Mouse (Mus musculus): ENCODE data around the gene Themis. TPM values are rescaled to one million over a fixed set of nuclear protein-coding genes. Genes with fewer than 3 reads are reported as not detected.
A peak's percentile ranks its signal among the peaks of the same experiment; 100 is the strongest.

The Themis gene
- total RNA-seq, 2 experiments from 2014 or later: not detected

GRCm38 (mm10) chr10:28812571-28812936 lies 144.4 kb downstream of the Themis start:
- Histone ChIP-seq H3K4me3 (no peak overlapping the region), H3K27ac (no peak overlapping the region)
- intact Hi-C loops (cut with DNase I): no loop called here
- no peak for TF ChIP-seq CTCF (IDR thresholded peaks at IDR 0.05)
- DNase-seq (ENCODE audit: extremely low spot score in 1 of 2, low spot score in 2 of 2): no peak

GRCm38 (mm10) chr10:28816160-28816559 lies 148.0 kb downstream of the Themis start:
- no peak overlapping the region for H3K27ac ChIP-seq
- H3K4me3 ChIP-seq: no peak overlapping the region
- TF ChIP-seq CTCF (IDR thresholded peaks at IDR 0.05): no peak
- intact Hi-C loops (cut with DNase I): no loop called here
- no peak for DNase-seq (ENCODE audit: extremely low spot score in 1 of 2, low spot score in 2 of 2)

- no peak for TF ChIP-seq CTCF (IDR thresholded peaks at IDR 0.05)
- Histone ChIP-seq H3K27ac (no peak overlapping the region), H3K4me3 (no peak overlapping the region)
- intact Hi-C loops (cut with DNase I): no loop called here
- no peak for DNase-seq (ENCODE audit: extremely low spot score in 1 of 2, low spot score in 2 of 2)
Measured at GRCm38 (mm10) chr10:28822320-28822719, 154.2 kb downstream of the Themis start.

GRCm38 (mm10) chr10:28842605-28843004 lies 174.4 kb downstream of the Themis start:
- H3K4me3 ChIP-seq: no peak overlapping the region
- no peak for TF ChIP-seq CTCF (IDR thresholded peaks at IDR 0.05)
- DNase-seq (ENCODE audit: extremely low spot score in 1 of 2, low spot score in 2 of 2): no peak
- no peak overlapping the region for H3K27ac ChIP-seq
- intact Hi-C loops (cut with DNase I): loop anchor here (5.0 to 10.0 kb wide), 3 partner anchors 105 to 1078 kb away; no protein-coding TSS in a partner anchor

- H3K27ac ChIP-seq: 0 out of 2 replicates have a peak overlapping the region, but pooled peaks have one; percentile 9
- no peak overlapping the region for H3K4me3 ChIP-seq
- DNase-seq (ENCODE audit: extremely low spot score in 1 of 2, low spot score in 2 of 2): peak; percentile 45 to 58
- peak; percentile 85 for TF ChIP-seq CTCF (IDR thresholded peaks at IDR 0.05)
- intact Hi-C loops (cut with DNase I): loop anchor here (2.0 to 10.0 kb wide), 4 partner anchors 107 to 1079 kb away; no protein-coding TSS in a partner anchor
Measured at GRCm38 (mm10) chr10:28843755-28844717, 175.9 kb downstream of the Themis start.

GRCm38 (mm10) chr10:28856154-28856553 lies 188.0 kb downstream of the Themis start:
- Histone ChIP-seq H3K4me3 (no peak overlapping the region), H3K27ac (no peak overlapping the region)
- no peak for DNase-seq (ENCODE audit: extremely low spot score in 1 of 2, low spot score in 2 of 2)
- intact Hi-C loops (cut with DNase I): no loop called here
- TF ChIP-seq CTCF (IDR thresholded peaks at IDR 0.05): no peak

- intact Hi-C loops (cut with DNase I): no loop called here
- no peak for TF ChIP-seq CTCF (IDR thresholded peaks at IDR 0.05)
Measured at GRCm38 (mm10) chr10:28870580-28871354, 202.6 kb downstream of the Themis start.

GRCm38 (mm10) chr10:28874605-28875004 lies 206.4 kb downstream of the Themis start:
- Histone ChIP-seq H3K27ac (no peak overlapping the region), H3K4me3 (no peak overlapping the region)
- intact Hi-C loops (cut with DNase I): no loop called here
- no peak for TF ChIP-seq CTCF (IDR thresholded peaks at IDR 0.05)
- DNase-seq (ENCODE audit: extremely low spot score in 1 of 2, low spot score in 2 of 2): no peak

More at GRCm38 (mm10) chr10:28870580-28871354, 202.6 kb downstream of the Themis start:
- Histone ChIP-seq H3K27ac (no peak overlapping the region), H3K4me3 (no peak overlapping the region)
- DNase-seq (ENCODE audit: extremely low spot score in 1 of 2, low spot score in 2 of 2): no peak

- intact Hi-C loops (cut with DNase I): no loop called here
- no peak overlapping the region for H3K27ac ChIP-seq
- no peak for DNase-seq (ENCODE audit: extremely low spot score in 1 of 2, low spot score in 2 of 2)
- no peak overlapping the region for H3K4me3 ChIP-seq
- no peak for TF ChIP-seq CTCF (IDR thresholded peaks at IDR 0.05)
Measured at GRCm38 (mm10) chr10:28887643-28888042, 219.5 kb downstream of the Themis start.

- TF ChIP-seq CTCF (IDR thresholded peaks at IDR 0.05): no peak
- intact Hi-C loops (cut with DNase I): no loop called here
- DNase-seq (ENCODE audit: extremely low spot score in 1 of 2, low spot score in 2 of 2): no peak
- no peak overlapping the region for H3K27ac ChIP-seq
- no peak overlapping the region for H3K4me3 ChIP-seq
Measured at GRCm38 (mm10) chr10:28890886-28891285, 222.7 kb downstream of the Themis start.

- no peak for DNase-seq (ENCODE audit: extremely low spot score in 1 of 2, low spot score in 2 of 2)
- intact Hi-C loops (cut with DNase I): no loop called here
- peak; percentile 50 for TF ChIP-seq CTCF (IDR thresholded peaks at IDR 0.05)
- no peak overlapping the region for H3K4me3 ChIP-seq
- no peak overlapping the region for H3K27ac ChIP-seq
Measured at GRCm38 (mm10) chr10:28898351-28898750, 230.2 kb downstream of the Themis start.

All from left cerebral cortex, adult 2 months (tissue).